Mouse (Mus musculus): ENCODE data around the gene Tnfrsf22. TPM values are rescaled to one million over a fixed set of nuclear protein-coding genes. Genes with fewer than 3 reads are reported as not detected.
"Not testable (repeated sequence)": the region's sequence is repeated elsewhere in the genome, so short reads cannot be mapped to it uniquely, and the experiment has no call there.

Tnfrsf22 gene
- total and polyA plus RNA-seq, 3 experiments, result 0.23 to 1.1 TPM; not detected in 1

GRCm38 (mm10) chr7:143660797-143661196 lies 11.3 kb upstream of the Tnfrsf22 start:
- DNase-seq (ENCODE audit: low read depth, low spot score), result no peak
- Histone ChIP-seq H3K9me3 (replicated peaks; ENCODE audit: insufficient read depth, low read length) (no peaks in the 10 kb centered on the region), H3K36me3 (ENCODE audit: control insufficient read depth in 1 of 2, insufficient read depth in 2 of 2, low read length in 2 of 2) (no peaks in the 10 kb centered on the region), H3K27ac (ENCODE audit: control insufficient read depth, low read depth, low read length) (no peak overlapping the region), H3K4me1 (ENCODE audit: control insufficient read depth in 1 of 2, insufficient read depth in 2 of 2, low read length in 2 of 2) (no peaks in the 10 kb centered on the region), H3K4me3 (ENCODE audit: control insufficient read depth in 1 of 2, insufficient read depth in 1 of 2, low read depth in 2 of 2, low read length in 2 of 2) (no peak overlapping the region), H3K9ac (ENCODE audit: control insufficient read depth, low read depth, low read length, poor library complexity, severe bottlenecking) (no peak overlapping the region), H3K79me2 (ENCODE audit: control insufficient read depth, insufficient read depth, low read length, poor library complexity) (no peaks in the 10 kb centered on the region), H3K27me3 (ENCODE audit: control insufficient read depth in 1 of 2, insufficient read depth in 2 of 2, low read length in 2 of 2) (no peaks in the 10 kb centered on the region)
- TF ChIP-seq CHD1 (IDR thresholded peaks at IDR 0.05; ENCODE audit: low read depth, low read length) (no peak), MYB (IDR thresholded peaks at IDR 0.05; ENCODE audit: low read depth, low read length) (no peak)

GRCm38 (mm10) chr7:143649769-143650346 lies 397 bp upstream of the Tnfrsf22 start:
- not testable (repeated sequence) for H3K4me3 ChIP-seq (ENCODE audit: control insufficient read depth in 1 of 2, insufficient read depth in 1 of 2, low read depth in 2 of 2, low read length in 2 of 2); H3K27ac ChIP-seq (ENCODE audit: control insufficient read depth, low read depth, low read length); H3K27me3 ChIP-seq (ENCODE audit: control insufficient read depth in 1 of 2, insufficient read depth in 2 of 2, low read length in 2 of 2); H3K4me1 ChIP-seq (ENCODE audit: control insufficient read depth in 1 of 2, insufficient read depth in 2 of 2, low read length in 2 of 2); H3K9me3 ChIP-seq (replicated peaks; ENCODE audit: insufficient read depth, low read length); H3K9ac ChIP-seq (ENCODE audit: control insufficient read depth, low read depth, low read length, poor library complexity, severe bottlenecking); DNase-seq (ENCODE audit: low read depth, low spot score); H3K79me2 ChIP-seq (ENCODE audit: control insufficient read depth, insufficient read depth, low read length, poor library complexity); H3K36me3 ChIP-seq (ENCODE audit: control insufficient read depth in 1 of 2, insufficient read depth in 2 of 2, low read length in 2 of 2)

- H3K27ac ChIP-seq (ENCODE audit: control insufficient read depth, low read depth, low read length); H3K9ac ChIP-seq (ENCODE audit: control insufficient read depth, low read depth, low read length, poor library complexity, severe bottlenecking); H3K4me1 ChIP-seq (ENCODE audit: control insufficient read depth in 1 of 2, insufficient read depth in 2 of 2, low read length in 2 of 2); H3K79me2 ChIP-seq (ENCODE audit: control insufficient read depth, insufficient read depth, low read length, poor library complexity); H3K4me3 ChIP-seq (ENCODE audit: control insufficient read depth in 1 of 2, insufficient read depth in 1 of 2, low read depth in 2 of 2, low read length in 2 of 2); H3K27me3 ChIP-seq (ENCODE audit: control insufficient read depth in 1 of 2, insufficient read depth in 2 of 2, low read length in 2 of 2); H3K9me3 ChIP-seq (replicated peaks; ENCODE audit: insufficient read depth, low read length); H3K36me3 ChIP-seq (ENCODE audit: control insufficient read depth in 1 of 2, insufficient read depth in 2 of 2, low read length in 2 of 2): not testable (repeated sequence)
- DNase-seq (ENCODE audit: low read depth, low spot score), result peak; percentile 39
- peak; percentile 14; the same call in 1 of the 2 replicates for TF ChIP-seq TAL1 (IDR thresholded peaks at IDR 0.05; ENCODE audit: low read length)
Observed at GRCm38 (mm10) chr7:143643949-143644348, 5.5 kb downstream of the Tnfrsf22 start.

- no peak for DNase-seq (ENCODE audit: low read depth, low spot score)
- Histone ChIP-seq H3K27ac (ENCODE audit: control insufficient read depth, low read depth, low read length) (no peak overlapping the region), H3K36me3 (ENCODE audit: control insufficient read depth in 1 of 2, insufficient read depth in 2 of 2, low read length in 2 of 2) (no peaks in the 10 kb centered on the region), H3K79me2 (ENCODE audit: control insufficient read depth, insufficient read depth, low read length, poor library complexity) (no peaks in the 10 kb centered on the region), H3K9me3 (replicated peaks; ENCODE audit: insufficient read depth, low read length) (no peaks in the 10 kb centered on the region), H3K27me3 (ENCODE audit: control insufficient read depth in 1 of 2, insufficient read depth in 2 of 2, low read length in 2 of 2) (no peaks in the 10 kb centered on the region), H3K4me1 (ENCODE audit: control insufficient read depth in 1 of 2, insufficient read depth in 2 of 2, low read length in 2 of 2) (no peaks in the 10 kb centered on the region), H3K9ac (ENCODE audit: control insufficient read depth, low read depth, low read length, poor library complexity, severe bottlenecking) (no peak overlapping the region), H3K4me3 (ENCODE audit: control insufficient read depth in 1 of 2, insufficient read depth in 1 of 2, low read depth in 2 of 2, low read length in 2 of 2) (no peak overlapping the region)
- no peak for TF ChIP-seq ETS1 (IDR thresholded peaks at IDR 0.05; ENCODE audit: low read depth, low read length)
- no peak for TF ChIP-seq CTCF (IDR thresholded peaks at IDR 0.05 in 2 of 3, conservative IDR thresholded peaks at IDR 0.05 in 1 of 3; ENCODE audit: control insufficient read depth in 1 of 3, insufficient read depth in 1 of 3, low read depth in 2 of 3, low read length in 3 of 3, poor library complexity in 1 of 3, severe bottlenecking in 1 of 3)
- TF ChIP-seq USF2 (IDR thresholded peaks at IDR 0.05; ENCODE audit: borderline replicate concordance in 1 of 2, insufficient read depth in 1 of 2, low read depth in 1 of 2, low read length in 2 of 2), result no peak
- no peak for TF ChIP-seq ZMIZ1 (IDR thresholded peaks at IDR 0.05; ENCODE audit: low read depth, low read length)
- TF ChIP-seq MAX (IDR thresholded peaks at IDR 0.05; ENCODE audit: low read length), result no peak
- no peak for TF ChIP-seq MXI1 (IDR thresholded peaks at IDR 0.05; ENCODE audit: low read depth, low read length)
- no peak for TF ChIP-seq EP300 (IDR thresholded peaks at IDR 0.05; ENCODE audit: low read depth in 1 of 2, low read length in 2 of 2)
- no peak for TF ChIP-seq TAL1 (IDR thresholded peaks at IDR 0.05; ENCODE audit: low read length)
- no peak for TF ChIP-seq JUND (IDR thresholded peaks at IDR 0.05; ENCODE audit: low read depth, low read length)
- TF ChIP-seq ZC3H11A (IDR thresholded peaks at IDR 0.05; ENCODE audit: low read depth, low read length), result no peak
- no peak for TF ChIP-seq MAZ (IDR thresholded peaks at IDR 0.05; ENCODE audit: low read depth, low read length)
- no peak for TF ChIP-seq SMC3 (IDR thresholded peaks at IDR 0.05; ENCODE audit: low read depth, low read length)
- no peak for TF ChIP-seq CHD1 (IDR thresholded peaks at IDR 0.05; ENCODE audit: low read depth, low read length)
- no peak for TF ChIP-seq USF1 (IDR thresholded peaks at IDR 0.05; ENCODE audit: low read depth, low read length)
Observed at GRCm38 (mm10) chr7:143636674-143637073, 12.8 kb downstream of the Tnfrsf22 start.
